Mouse (Mus musculus): ENCODE results near the gene Fars2. TPM values are rescaled to one million over a fixed set of nuclear protein-coding genes. Genes with fewer than 3 reads are reported as not detected.

Gene Fars2
- total and polyA plus RNA-seq, 2 experiments from 2014 or later: 30.3 to 30.6 TPM

- Histone ChIP-seq H3K4me1 (ENCODE audit: insufficient read depth, low read length) (peaks cover 3% of the 10 kb centered on the region), H3K27me3 (ENCODE audit: insufficient read depth, low read length) (no peaks in the 10 kb centered on the region), H3K9ac (replicated peaks; ENCODE audit: low read length, poor library complexity, severe bottlenecking) (no peak overlapping the region), H3K27ac (ENCODE audit: low read depth, low read length) (no peak overlapping the region), H3K4me3 (ENCODE audit: low read depth, low read length) (no peak overlapping the region), H3K4me2 (ENCODE audit: low read depth, low read length, poor library complexity, severe bottlenecking) (no peak overlapping the region), H3K36me3 (ENCODE audit: insufficient read depth, low read length) (no peaks in the 10 kb centered on the region), H3K9me3 (ENCODE audit: low read length) (no peaks in the 10 kb centered on the region)
- ATAC-seq (ENCODE audit: low FRiP score) (no peak), DNase-seq (ENCODE audit: low spot score) (no peak)
- WGBS: 76% methylated on average over 2 of the region's 2 CpGs
- no peak for TF ChIP-seq CTCF (IDR thresholded peaks at IDR 0.05)
Observed at GRCm38 (mm10) chr13:36489365-36489764, 372.2 kb downstream of the Fars2 start.

- 40% methylated on average over 7 of the region's 7 CpGs for WGBS
- H3K9ac ChIP-seq (replicated peaks; ENCODE audit: low read length, poor library complexity, severe bottlenecking): no peak overlapping the region
- no peak overlapping the region for H3K4me2 ChIP-seq (ENCODE audit: low read depth, low read length, poor library complexity, severe bottlenecking)
- TF ChIP-seq CTCF (IDR thresholded peaks at IDR 0.05): peak; percentile 19; the same call in 1 of the 2 replicates
- no peaks in the 10 kb centered on the region for H3K36me3 ChIP-seq (ENCODE audit: insufficient read depth, low read length)
- no peaks in the 10 kb centered on the region for H3K9me3 ChIP-seq (ENCODE audit: low read length)
- H3K27ac ChIP-seq (ENCODE audit: low read depth, low read length): no peak overlapping the region
- ATAC-seq (ENCODE audit: low FRiP score): no peak
- peak; percentile 31 for DNase-seq (ENCODE audit: low spot score)
- H3K4me1 ChIP-seq (ENCODE audit: insufficient read depth, low read length): peaks cover 3% of the 10 kb centered on the region
- H3K27me3 ChIP-seq (ENCODE audit: insufficient read depth, low read length): no peaks in the 10 kb centered on the region
- H3K4me3 ChIP-seq (ENCODE audit: low read depth, low read length): no peak overlapping the region
Observed at GRCm38 (mm10) chr13:36490612-36491011, 373.4 kb downstream of the Fars2 start.

- H3K4me2 ChIP-seq (ENCODE audit: low read depth, low read length, poor library complexity, severe bottlenecking): no peak overlapping the region
- no peak overlapping the region for H3K4me3 ChIP-seq (ENCODE audit: low read depth, low read length)
- no peaks in the 10 kb centered on the region for H3K9me3 ChIP-seq (ENCODE audit: low read length)
- H3K9ac ChIP-seq (replicated peaks; ENCODE audit: low read length, poor library complexity, severe bottlenecking): no peak overlapping the region
- no peak for TF ChIP-seq CTCF (IDR thresholded peaks at IDR 0.05)
- WGBS: 83% methylated on average over 3 of the region's 3 CpGs
- no peaks in the 10 kb centered on the region for H3K36me3 ChIP-seq (ENCODE audit: insufficient read depth, low read length)
- H3K27me3 ChIP-seq (ENCODE audit: insufficient read depth, low read length): no peaks in the 10 kb centered on the region
- peaks cover 3% of the 10 kb centered on the region for H3K4me1 ChIP-seq (ENCODE audit: insufficient read depth, low read length)
- no peak for DNase-seq (ENCODE audit: low spot score)
- H3K27ac ChIP-seq (ENCODE audit: low read depth, low read length): no peak overlapping the region
- no peak for ATAC-seq (ENCODE audit: low FRiP score)
Observed at GRCm38 (mm10) chr13:36492397-36492796, 375.2 kb downstream of the Fars2 start.

GRCm38 (mm10) chr13:36493294-36493693 is 376.1 kb downstream of the Fars2 start:
- peaks cover 3% of the 10 kb centered on the region for H3K4me1 ChIP-seq (ENCODE audit: insufficient read depth, low read length)
- H3K9ac ChIP-seq (replicated peaks; ENCODE audit: low read length, poor library complexity, severe bottlenecking): no peak overlapping the region
- WGBS: 56% methylated on average over 2 of the region's 2 CpGs
- no peak overlapping the region for H3K27ac ChIP-seq (ENCODE audit: low read depth, low read length)
- ATAC-seq (ENCODE audit: low FRiP score) (no peak), DNase-seq (ENCODE audit: low spot score) (peak; percentile 35)
- H3K4me3 ChIP-seq (ENCODE audit: low read depth, low read length): no peak overlapping the region
- TF ChIP-seq CTCF (IDR thresholded peaks at IDR 0.05): no peak
- no peaks in the 10 kb centered on the region for H3K27me3 ChIP-seq (ENCODE audit: insufficient read depth, low read length)
- H3K36me3 ChIP-seq (ENCODE audit: insufficient read depth, low read length): no peaks in the 10 kb centered on the region
- no peak overlapping the region for H3K4me2 ChIP-seq (ENCODE audit: low read depth, low read length, poor library complexity, severe bottlenecking)
- no peaks in the 10 kb centered on the region for H3K9me3 ChIP-seq (ENCODE audit: low read length)

- Histone ChIP-seq H3K27ac (ENCODE audit: low read depth, low read length) (no peak overlapping the region), H3K4me3 (ENCODE audit: low read depth, low read length) (no peak overlapping the region), H3K27me3 (ENCODE audit: insufficient read depth, low read length) (no peaks in the 10 kb centered on the region), H3K36me3 (ENCODE audit: insufficient read depth, low read length) (no peaks in the 10 kb centered on the region), H3K9me3 (ENCODE audit: low read length) (no peaks in the 10 kb centered on the region), H3K4me2 (ENCODE audit: low read depth, low read length, poor library complexity, severe bottlenecking) (no peak overlapping the region), H3K9ac (replicated peaks; ENCODE audit: low read length, poor library complexity, severe bottlenecking) (no peak overlapping the region), H3K4me1 (ENCODE audit: insufficient read depth, low read length) (peaks cover 3% of the 10 kb centered on the region)
- no peak for ATAC-seq (ENCODE audit: low FRiP score)
- no peak for TF ChIP-seq CTCF (IDR thresholded peaks at IDR 0.05)
- DNase-seq (ENCODE audit: low spot score): no peak
- 73% methylated on average over 7 of the region's 7 CpGs for WGBS
Observed at GRCm38 (mm10) chr13:36493762-36494161, 376.6 kb downstream of the Fars2 start.

GRCm38 (mm10) chr13:36495980-36496379 is 378.8 kb downstream of the Fars2 start:
- no peaks in the 10 kb centered on the region for H3K9me3 ChIP-seq (ENCODE audit: low read length)
- 90% methylated on average over 2 of the region's 2 CpGs for WGBS
- no peak overlapping the region for H3K4me3 ChIP-seq (ENCODE audit: low read depth, low read length)
- H3K36me3 ChIP-seq (ENCODE audit: insufficient read depth, low read length): no peaks in the 10 kb centered on the region
- H3K4me1 ChIP-seq (ENCODE audit: insufficient read depth, low read length): no peaks in the 10 kb centered on the region
- no peak for TF ChIP-seq CTCF (IDR thresholded peaks at IDR 0.05)
- no peaks in the 10 kb centered on the region for H3K27me3 ChIP-seq (ENCODE audit: insufficient read depth, low read length)
- no peak overlapping the region for H3K4me2 ChIP-seq (ENCODE audit: low read depth, low read length, poor library complexity, severe bottlenecking)
- DNase-seq (ENCODE audit: low spot score): no peak
- no peak for ATAC-seq (ENCODE audit: low FRiP score)
- H3K9ac ChIP-seq (replicated peaks; ENCODE audit: low read length, poor library complexity, severe bottlenecking): no peak overlapping the region
- no peak overlapping the region for H3K27ac ChIP-seq (ENCODE audit: low read depth, low read length)

Data from midbrain, postnatal 0 days (tissue).